Mouse (Mus musculus) liver, embryonic 11.5 days (tissue): ENCODE results near the gene Fancd2os. TPM values are rescaled to one million over a fixed set of nuclear protein-coding genes. Genes with fewer than 3 reads are reported as not detected.

Experiments used
- ATAC-seq: fragments of 200-750 bp; cut with Nextera tagmentation; replicated peaks from 2 replicates; pipeline ENCODE4 v1.8.0; 2017; ENCODE audit warnings: moderate number of reproducible peaks, mild to moderate bottlenecking, moderate TSS enrichment, moderate library complexity; ENCODE audit not compliant: low FRiP score
- DNase-seq: peaks from one replicate; pipeline ENCODE4 v3.0.0-alpha.2; 2017; ENCODE audit warnings: low spot score
- H3K27ac ChIP-seq: fragments of 300-500 bp; sonication (generic); 2 replicates; pipeline ENCODE4 v1.5.1; 2014; ENCODE audit warnings: mild to moderate bottlenecking, low read depth, low read length, control low read depth
- H3K27me3 ChIP-seq: fragments of 300-500 bp; sonication (generic); replicated peaks from 2 replicates; pipeline ENCODE4 v1.6.1; 2014; ENCODE audit warnings: low read length, mixed read lengths; ENCODE audit not compliant: control insufficient read depth, insufficient read depth
- H3K36me3 ChIP-seq: fragments of 300-500 bp; sonication (generic); 2 replicates; pipeline ENCODE4 v1.6.1; 2014; ENCODE audit warnings: mild to moderate bottlenecking, low read length, moderate library complexity, mixed read lengths; ENCODE audit not compliant: control insufficient read depth, insufficient read depth
- H3K4me1 ChIP-seq: fragments of 300-500 bp; sonication (generic); replicated peaks from 2 replicates; pipeline ENCODE4 v1.6.1; 2014; ENCODE audit warnings: low read length, mixed read lengths; ENCODE audit not compliant: control insufficient read depth, insufficient read depth
- H3K4me2 ChIP-seq: fragments of 300-500 bp; sonication (generic); 2 replicates; pipeline ENCODE4 v1.6.1; 2014; ENCODE audit warnings: mild to moderate bottlenecking, control low read depth, moderate library complexity
- H3K4me3 ChIP-seq: fragments of 300-500 bp; sonication (generic); 2 replicates; pipeline ENCODE4 v1.5.1; 2014; ENCODE audit warnings: low read depth, low read length, control low read depth
- H3K9ac ChIP-seq: fragments of 300-500 bp; sonication (generic); 2 replicates; pipeline ENCODE4 v1.6.1; 2014; ENCODE audit warnings: low read depth, low read length, control low read depth
- H3K9me3 ChIP-seq: fragments of 300-500 bp; sonication (generic); 2 replicates; pipeline ENCODE4 v1.6.1; 2016; ENCODE audit warnings: low read length, inconsistent platforms, mixed read lengths; ENCODE audit not compliant: control insufficient read depth
- WGBS: fragments of 180-500 bp; shearing (Covaris S2); extraction: QIAGEN DNeasy Blood & Tissue Kit; methylation state at CpG from one replicate; pipeline ENCODE4 v1.1.7; 2014; 5-methylcytosine and 5-hydroxymethylcytosine counted together
- polyA plus RNA-seq: library from polyadenylated mRNA; unstranded; fragments of >200 nt; fragmentation: Nextera tagmentation; extraction: Ambion mirVana; gene quantifications from 2 replicates; pipeline ENCODE4 v1.2.1, GENCODE M21; 2014

Fancd2os gene
- polyA plus RNA-seq, 1 experiment from 2014 or later: 0.18 TPM

GRCm38 (mm10) chr6:113559736-113560135 is 40.8 kb downstream of the Fancd2os start:
- H3K36me3 ChIP-seq: peaks cover 9% of the 10 kb centered on the region; the same call in 1 of the 2 replicates

More at GRCm38 (mm10) chr6:113559736-113560135, 40.8 kb downstream of the Fancd2os start:
- H3K9ac ChIP-seq: no peak overlapping the region
- no peak overlapping the region for H3K27ac ChIP-seq
- no peaks in the 10 kb centered on the region for H3K9me3 ChIP-seq
- no peaks in the 10 kb centered on the region for H3K27me3 ChIP-seq
- H3K4me1 ChIP-seq: no peaks in the 10 kb centered on the region
- no peak overlapping the region for H3K4me3 ChIP-seq
- WGBS: 88% methylated on average over 6 of the region's 6 CpGs
- ATAC-seq (no peak), DNase-seq (no peak)
- no peak overlapping the region for H3K4me2 ChIP-seq

Other genes with a start within 250 kb of the Fancd2os start
- gene Tada3, start 222.8 kb downstream of the Fancd2os start, polyA plus RNA-seq: 43.8 and 49.7 TPM in 2 replicates
- gene Arpc4, start 222.6 kb downstream of the Fancd2os start, polyA plus RNA-seq: 239 and 241 TPM in 2 replicates
- gene Ttll3, start 211.5 kb downstream of the Fancd2os start, polyA plus RNA-seq: 1.6 and 2.4 TPM in 2 replicates
- gene Rpusd3, start 181.4 kb downstream of the Fancd2os start, polyA plus RNA-seq: 27.4 and 32.1 TPM in 2 replicates
- 0.26 TPM in 1 of 2 replicates, not detected in the other for gene Cidec, start 165.0 kb downstream of the Fancd2os start, polyA plus RNA-seq
- gene Jagn1, start 158.1 kb downstream of the Fancd2os start, polyA plus RNA-seq: 72.1 and 72.7 TPM in 2 replicates
- gene Il17re, start 142.2 kb downstream of the Fancd2os start, polyA plus RNA-seq: 0.74 and 1.5 TPM in 2 replicates
- gene Il17rc, start 129.3 kb downstream of the Fancd2os start, polyA plus RNA-seq: 4.6 and 5.3 TPM in 2 replicates
- gene Creld1, start 117.4 kb downstream of the Fancd2os start, polyA plus RNA-seq: 17.5 and 18.5 TPM in 2 replicates
- gene Prrt3, start 98.8 kb downstream of the Fancd2os start, polyA plus RNA-seq: 0.16 TPM in 2 replicates
- gene Emc3, start 69.1 kb downstream of the Fancd2os start, polyA plus RNA-seq: 70.8 and 75.8 TPM in 2 replicates
- 19.1 and 22.7 TPM in 2 replicates for gene Fancd2, start 69.0 kb downstream of the Fancd2os start, polyA plus RNA-seq
- 166 and 173 TPM in 2 replicates for gene Brk1, start 4.1 kb upstream of the Fancd2os start, polyA plus RNA-seq
- gene Vhl, start 23.2 kb upstream of the Fancd2os start, polyA plus RNA-seq: 24.8 and 29.5 TPM in 2 replicates
- 14.1 and 14.8 TPM in 2 replicates for gene Irak2, start 37.8 kb upstream of the Fancd2os start, polyA plus RNA-seq
- gene Tatdn2, start 96.3 kb upstream of the Fancd2os start, polyA plus RNA-seq: 1.2 TPM in 2 replicates
- 0.45 TPM in 1 of 2 replicates, not detected in the other for gene Ghrl, start 119.2 kb upstream of the Fancd2os start, polyA plus RNA-seq
- 236 and 241 TPM in 2 replicates for gene Sec13, start 140.0 kb upstream of the Fancd2os start, polyA plus RNA-seq